Mouse (Mus musculus): ENCODE results near the gene Cttnbp2. TPM values are rescaled to one million over a fixed set of nuclear protein-coding genes. Genes with fewer than 3 reads are reported as not detected.

Gene Cttnbp2
- polyA plus RNA-seq, 1 experiment, result 1.2 TPM

DNA sequence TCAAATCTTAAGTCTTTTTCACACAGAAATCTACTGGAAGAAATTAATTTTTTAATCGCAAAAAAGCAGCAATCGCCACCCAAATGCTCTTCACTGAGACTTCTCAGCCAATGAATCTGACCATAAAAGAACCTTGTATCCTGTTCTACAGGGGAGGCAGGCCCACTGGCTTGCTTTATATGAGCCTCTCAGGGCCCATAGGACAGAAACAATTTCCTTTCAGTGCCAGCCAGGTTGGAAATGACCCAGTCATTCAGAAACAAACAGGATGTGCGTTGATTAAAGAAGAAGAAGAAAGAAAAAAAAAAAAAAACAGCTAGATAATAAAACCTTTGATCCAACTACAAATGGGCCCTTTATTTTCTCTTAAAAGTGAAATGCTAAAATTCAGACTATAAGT lies 68.3 kb downstream of the Cttnbp2 start:
- H3K27ac ChIP-seq (ENCODE audit: control insufficient read depth, insufficient read depth, low read depth, low read length), result no peak overlapping the region
- no peaks in the 10 kb centered on the region for H3K4me1 ChIP-seq (ENCODE audit: control insufficient read depth, insufficient read depth, low read length)
- H3K27me3 ChIP-seq (ENCODE audit: control insufficient read depth, insufficient read depth, low read length), result no peaks in the 10 kb centered on the region
- TF ChIP-seq CTCF (IDR thresholded peaks at IDR 0.05; ENCODE audit: control insufficient read depth, insufficient read depth, insufficient replicate concordance, low read depth, low read length), result no peak
- no peak for TF ChIP-seq POLR2A (IDR thresholded peaks at IDR 0.05; ENCODE audit: control insufficient read depth, low read depth, low read length)
- no peak overlapping the region for H3K4me3 ChIP-seq (ENCODE audit: control insufficient read depth, low read depth, low read length)
- no peaks in the 10 kb centered on the region for H3K36me3 ChIP-seq (ENCODE audit: control insufficient read depth, insufficient read depth, low read length)

DNA sequence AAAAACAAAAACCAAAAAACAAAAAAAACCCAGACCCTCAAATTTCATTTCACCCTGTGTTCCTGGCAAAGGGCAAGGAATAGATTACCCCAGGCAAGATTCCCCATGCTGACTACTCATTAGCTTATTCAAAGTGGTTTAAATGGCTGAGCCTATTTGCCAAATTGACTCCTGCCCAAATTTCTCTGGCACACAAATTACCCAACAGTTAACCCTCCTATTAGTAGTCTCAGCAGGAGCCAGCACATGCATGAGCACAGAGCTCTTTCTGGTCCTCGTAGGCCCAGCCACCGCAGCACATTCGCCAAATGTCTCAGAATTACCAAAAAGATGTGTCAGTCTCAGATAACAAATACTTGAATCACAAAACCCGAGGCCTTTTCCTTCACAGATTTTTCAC lies 68.9 kb downstream of the Cttnbp2 start:
- no peak overlapping the region for H3K4me3 ChIP-seq (ENCODE audit: control insufficient read depth, low read depth, low read length)
- TF ChIP-seq CTCF (IDR thresholded peaks at IDR 0.05; ENCODE audit: control insufficient read depth, insufficient read depth, insufficient replicate concordance, low read depth, low read length), result no peak
- no peak for TF ChIP-seq POLR2A (IDR thresholded peaks at IDR 0.05; ENCODE audit: control insufficient read depth, low read depth, low read length)
- no peaks in the 10 kb centered on the region for H3K27me3 ChIP-seq (ENCODE audit: control insufficient read depth, insufficient read depth, low read length)
- H3K4me1 ChIP-seq (ENCODE audit: control insufficient read depth, insufficient read depth, low read length), result no peaks in the 10 kb centered on the region
- no peak overlapping the region for H3K27ac ChIP-seq (ENCODE audit: control insufficient read depth, insufficient read depth, low read depth, low read length)
- no peaks in the 10 kb centered on the region for H3K36me3 ChIP-seq (ENCODE audit: control insufficient read depth, insufficient read depth, low read length)

DNA sequence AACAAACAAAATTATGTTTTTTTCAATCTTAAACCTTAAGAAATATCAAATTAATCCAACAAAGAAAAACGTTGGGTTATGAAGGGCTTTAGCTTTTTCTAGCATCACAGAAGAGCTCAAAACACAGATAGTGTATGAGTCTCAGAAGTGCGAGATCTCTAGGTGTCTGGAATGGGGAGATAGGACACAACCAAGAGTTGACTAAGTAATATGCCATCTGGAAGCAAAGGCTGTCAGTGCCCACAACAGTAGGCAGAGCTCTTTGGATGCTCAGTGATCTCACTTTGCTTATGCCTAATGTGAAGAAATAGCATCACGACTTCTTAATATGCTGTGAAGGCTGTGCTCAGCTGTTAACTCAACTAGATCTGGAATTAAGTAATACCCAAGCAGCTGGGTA lies 72.3 kb downstream of the Cttnbp2 start:
- no peak for TF ChIP-seq CTCF (IDR thresholded peaks at IDR 0.05; ENCODE audit: control insufficient read depth, insufficient read depth, insufficient replicate concordance, low read depth, low read length)
- no peak overlapping the region for H3K27ac ChIP-seq (ENCODE audit: control insufficient read depth, insufficient read depth, low read depth, low read length)
- H3K4me3 ChIP-seq (ENCODE audit: control insufficient read depth, low read depth, low read length), result no peak overlapping the region
- no peaks in the 10 kb centered on the region for H3K4me1 ChIP-seq (ENCODE audit: control insufficient read depth, insufficient read depth, low read length)
- no peaks in the 10 kb centered on the region for H3K36me3 ChIP-seq (ENCODE audit: control insufficient read depth, insufficient read depth, low read length)
- H3K27me3 ChIP-seq (ENCODE audit: control insufficient read depth, insufficient read depth, low read length), result no peaks in the 10 kb centered on the region

GRCm38 (mm10) chr6:18440918-18441532 lies 73.6 kb downstream of the Cttnbp2 start:
- H3K27me3 ChIP-seq (ENCODE audit: control insufficient read depth, insufficient read depth, low read length), result no peaks in the 10 kb centered on the region
- no peaks in the 10 kb centered on the region for H3K4me1 ChIP-seq (ENCODE audit: control insufficient read depth, insufficient read depth, low read length)
- H3K36me3 ChIP-seq (ENCODE audit: control insufficient read depth, insufficient read depth, low read length), result no peaks in the 10 kb centered on the region
- H3K4me3 ChIP-seq (ENCODE audit: control insufficient read depth, low read depth, low read length), result no peak overlapping the region
- no peak overlapping the region for H3K27ac ChIP-seq (ENCODE audit: control insufficient read depth, insufficient read depth, low read depth, low read length)
- TF ChIP-seq CTCF (IDR thresholded peaks at IDR 0.05; ENCODE audit: control insufficient read depth, insufficient read depth, insufficient replicate concordance, low read depth, low read length) (no peak), POLR2A (IDR thresholded peaks at IDR 0.05; ENCODE audit: control insufficient read depth, low read depth, low read length) (no peak)

DNA sequence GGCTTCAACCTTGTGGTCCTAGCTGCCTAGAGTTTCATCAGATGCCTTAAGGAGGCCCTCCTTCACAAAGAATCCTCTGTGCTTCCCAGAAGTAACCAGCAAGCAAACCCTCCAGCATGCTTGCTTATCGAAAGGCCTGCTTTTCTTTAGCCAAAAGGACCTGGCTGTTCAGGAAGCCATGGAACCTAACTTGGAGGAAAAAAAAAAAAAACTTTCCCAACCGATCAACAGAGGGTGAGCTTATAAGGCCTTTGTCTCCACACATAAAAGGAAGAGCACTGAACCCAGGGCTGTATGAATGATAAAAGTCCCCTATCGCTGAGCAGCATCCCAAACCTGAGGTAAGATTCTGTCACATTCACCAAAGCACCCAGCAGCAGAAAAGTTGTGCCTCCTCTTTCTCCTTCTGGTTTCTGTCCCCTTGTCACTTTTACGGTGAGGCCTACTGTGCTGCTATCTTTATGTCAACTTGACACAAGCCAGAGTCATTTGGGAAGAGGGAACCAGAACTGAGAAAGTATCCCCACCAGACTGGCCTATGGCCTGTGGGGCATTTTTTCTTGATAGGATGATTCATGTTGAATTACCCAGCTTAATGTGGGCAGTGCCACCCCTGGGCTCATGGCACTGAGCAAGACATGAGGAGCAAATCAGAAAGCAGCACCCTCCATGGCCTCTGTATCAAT lies 78.4 kb downstream of the Cttnbp2 start:
- Histone ChIP-seq H3K4me1 (ENCODE audit: control insufficient read depth, insufficient read depth, low read length) (peaks cover 4% of the 10 kb centered on the region), H3K27ac (ENCODE audit: control insufficient read depth, insufficient read depth, low read depth, low read length) (no peak overlapping the region), H3K4me3 (ENCODE audit: control insufficient read depth, low read depth, low read length) (no peak overlapping the region), H3K36me3 (ENCODE audit: control insufficient read depth, insufficient read depth, low read length) (no peaks in the 10 kb centered on the region), H3K27me3 (ENCODE audit: control insufficient read depth, insufficient read depth, low read length) (no peaks in the 10 kb centered on the region)
- TF ChIP-seq POLR2A (IDR thresholded peaks at IDR 0.05; ENCODE audit: control insufficient read depth, low read depth, low read length) (no peak), CTCF (IDR thresholded peaks at IDR 0.05; ENCODE audit: control insufficient read depth, insufficient read depth, insufficient replicate concordance, low read depth, low read length) (no peak)

DNA sequence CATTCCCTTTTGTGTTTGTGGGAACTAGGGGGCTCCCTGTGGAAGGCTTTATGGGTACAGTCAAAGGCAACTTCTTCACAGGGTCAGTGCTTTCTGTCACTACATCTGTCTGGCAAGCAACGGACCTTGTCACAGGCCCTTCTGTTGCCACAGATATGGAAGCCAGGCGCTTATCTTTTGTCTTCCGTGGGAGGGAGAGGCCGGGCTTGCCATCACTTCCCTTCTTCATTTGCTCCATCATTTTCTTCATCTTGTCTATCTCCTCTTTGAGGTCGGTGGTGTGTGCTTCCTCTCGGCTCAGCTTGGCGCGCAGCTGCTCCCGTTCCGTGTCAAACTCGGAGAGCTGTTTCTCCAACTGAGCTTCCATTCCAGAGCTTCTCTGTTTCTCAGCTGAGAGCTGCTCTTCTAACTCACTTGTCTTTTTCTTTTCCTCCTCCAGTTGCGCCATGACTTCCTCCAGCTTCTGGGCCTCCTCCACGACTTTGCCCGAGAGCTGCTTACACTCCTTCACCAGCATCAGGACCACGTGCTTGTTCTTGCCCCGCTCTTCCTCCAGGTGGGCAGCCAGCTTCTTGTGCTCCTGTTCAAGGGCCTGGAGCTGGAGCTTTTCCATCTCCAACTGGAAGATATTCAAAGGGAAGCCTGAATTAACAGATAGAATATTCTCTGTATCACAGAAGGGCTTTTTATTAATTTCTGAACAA lies 79.7 kb downstream of the Cttnbp2 start:
- Histone ChIP-seq H3K4me3 (ENCODE audit: control insufficient read depth, low read depth, low read length) (no peak overlapping the region), H3K36me3 (ENCODE audit: control insufficient read depth, insufficient read depth, low read length) (no peaks in the 10 kb centered on the region), H3K27me3 (ENCODE audit: control insufficient read depth, insufficient read depth, low read length) (no peaks in the 10 kb centered on the region), H3K4me1 (ENCODE audit: control insufficient read depth, insufficient read depth, low read length) (peaks cover 4% of the 10 kb centered on the region), H3K27ac (ENCODE audit: control insufficient read depth, insufficient read depth, low read depth, low read length) (no peak overlapping the region)
- TF ChIP-seq CTCF (IDR thresholded peaks at IDR 0.05; ENCODE audit: control insufficient read depth, insufficient read depth, insufficient replicate concordance, low read depth, low read length) (no peak), POLR2A (IDR thresholded peaks at IDR 0.05; ENCODE audit: control insufficient read depth, low read depth, low read length) (no peak)

GRCm38 (mm10) chr6:18434355-18434754 lies 80.3 kb downstream of the Cttnbp2 start:
- H3K4me1 ChIP-seq (ENCODE audit: control insufficient read depth, insufficient read depth, low read length), result peaks cover 4% of the 10 kb centered on the region
- no peak overlapping the region for H3K4me3 ChIP-seq (ENCODE audit: control insufficient read depth, low read depth, low read length)
- H3K27me3 ChIP-seq (ENCODE audit: control insufficient read depth, insufficient read depth, low read length), result no peaks in the 10 kb centered on the region
- H3K27ac ChIP-seq (ENCODE audit: control insufficient read depth, insufficient read depth, low read depth, low read length), result no peak overlapping the region
- H3K36me3 ChIP-seq (ENCODE audit: control insufficient read depth, insufficient read depth, low read length), result no peaks in the 10 kb centered on the region
- TF ChIP-seq CTCF (IDR thresholded peaks at IDR 0.05; ENCODE audit: control insufficient read depth, insufficient read depth, insufficient replicate concordance, low read depth, low read length) (no peak), POLR2A (IDR thresholded peaks at IDR 0.05; ENCODE audit: control insufficient read depth, low read depth, low read length) (no peak)

Measured in testis, adult 2 months (tissue).